Mouse (Mus musculus): ENCODE measurements around the gene Nol3.

Gene Nol3

DNA sequence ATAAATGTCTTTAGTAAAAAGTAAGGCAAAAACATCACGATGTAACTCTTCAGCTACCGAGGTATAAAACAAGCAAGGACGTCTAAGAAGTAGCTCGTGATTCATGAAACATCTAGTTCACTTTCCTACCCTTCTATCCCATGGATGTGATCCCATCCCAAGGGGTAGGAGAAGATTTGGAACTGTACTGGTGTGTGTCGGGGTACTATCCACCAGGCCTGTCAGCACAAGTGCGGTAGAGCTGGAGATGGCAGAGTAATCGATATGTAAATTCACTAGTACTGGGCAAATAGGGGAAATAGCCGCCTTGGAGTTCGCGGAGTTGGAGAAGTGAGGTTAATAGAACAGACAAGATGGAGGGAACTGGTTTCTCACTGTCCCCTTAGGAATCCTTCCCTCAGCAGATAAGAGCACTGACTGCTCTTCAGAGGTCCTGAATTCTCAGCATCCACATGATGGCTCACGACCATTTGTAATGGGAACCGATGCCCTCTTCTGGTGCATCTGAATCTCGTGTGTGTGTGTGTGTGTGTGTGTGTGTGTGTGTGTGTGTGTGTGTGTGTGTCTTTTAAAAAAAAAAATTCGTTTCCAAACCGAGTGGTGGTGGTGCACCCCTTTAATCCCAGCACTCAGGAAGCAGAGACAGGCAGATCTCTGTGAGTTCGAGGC, 12.6 kb upstream of the Nol3 start:
- DNase-seq, result peak; percentile 88

DNA sequence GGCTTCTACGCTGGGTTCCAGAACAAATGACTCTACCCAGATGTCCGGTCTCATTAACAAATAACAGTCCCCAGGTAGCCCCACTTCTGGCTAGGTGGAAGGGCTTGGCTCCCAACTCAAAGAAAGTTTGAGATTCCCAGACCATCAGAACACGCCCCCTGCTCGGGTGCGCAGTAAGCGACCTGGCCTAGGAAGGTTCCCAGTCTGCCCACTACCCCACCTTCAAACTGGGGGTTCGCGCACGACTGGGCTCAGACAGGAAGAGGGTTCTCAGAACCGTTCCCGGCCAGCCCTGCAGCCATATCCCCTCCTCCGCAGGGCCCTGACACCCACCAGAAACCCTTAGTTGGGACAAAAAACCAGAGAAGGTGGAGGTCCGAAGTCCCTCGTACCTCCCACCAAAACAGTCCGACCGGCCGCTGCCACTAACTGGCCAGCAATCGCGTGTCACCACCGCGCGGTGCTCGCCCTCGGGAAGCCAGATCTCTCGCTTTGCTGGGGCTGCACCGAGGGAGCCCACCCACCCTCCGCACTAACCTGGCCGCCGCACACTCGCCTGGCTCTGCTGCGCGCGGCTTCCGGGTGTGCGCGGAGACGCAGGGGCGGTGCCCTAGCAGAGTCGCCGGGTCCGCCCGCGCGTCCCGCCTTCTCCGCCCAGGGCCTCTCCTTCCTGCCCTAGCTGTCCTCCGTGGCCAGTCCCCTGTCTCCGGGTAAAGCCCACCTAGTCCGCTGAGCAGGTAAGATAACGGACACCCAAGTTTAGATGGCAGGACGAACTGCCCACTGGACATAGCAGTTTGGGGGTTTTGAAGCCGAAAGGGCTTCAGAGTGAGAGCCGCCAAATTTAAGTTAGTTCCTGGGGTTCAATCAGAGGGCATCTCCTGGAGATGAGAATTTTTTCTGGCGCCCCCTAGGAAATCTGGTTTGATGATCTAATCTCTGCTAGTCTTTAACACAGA, 11.6 kb upstream of the Nol3 start, which contains the start of the genes Tradd and Fbxl8:
Gene Tradd, minus strand, starts transcription at position 586 of the 959 bp plus-strand sequence.
Gene Fbxl8, plus strand, starts transcription at position 625 of the 959 bp plus-strand sequence.
- DNase-seq, result peak; percentile 99

DNA sequence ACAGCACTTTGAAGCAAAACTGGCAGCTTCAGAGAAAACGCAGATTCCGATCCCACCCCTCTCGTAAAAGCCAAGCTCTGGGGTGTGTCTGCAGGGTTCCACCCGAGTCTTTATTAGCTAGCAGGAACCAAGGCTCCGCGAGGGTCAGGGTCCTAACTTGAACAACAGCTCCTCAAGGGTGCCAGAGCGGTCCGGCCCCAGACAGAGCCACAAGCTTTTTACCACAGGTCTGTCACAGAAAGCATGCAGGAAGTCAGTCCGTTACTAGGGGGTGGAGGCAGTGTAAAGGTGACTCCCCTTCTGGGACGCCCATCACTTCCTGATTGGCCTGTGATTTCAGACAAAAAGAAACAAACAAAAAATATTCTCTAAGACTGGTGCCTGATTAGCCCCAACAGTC, 10.8 kb upstream of the Nol3 start:
- DNase-seq, result peak; percentile 95

DNA sequence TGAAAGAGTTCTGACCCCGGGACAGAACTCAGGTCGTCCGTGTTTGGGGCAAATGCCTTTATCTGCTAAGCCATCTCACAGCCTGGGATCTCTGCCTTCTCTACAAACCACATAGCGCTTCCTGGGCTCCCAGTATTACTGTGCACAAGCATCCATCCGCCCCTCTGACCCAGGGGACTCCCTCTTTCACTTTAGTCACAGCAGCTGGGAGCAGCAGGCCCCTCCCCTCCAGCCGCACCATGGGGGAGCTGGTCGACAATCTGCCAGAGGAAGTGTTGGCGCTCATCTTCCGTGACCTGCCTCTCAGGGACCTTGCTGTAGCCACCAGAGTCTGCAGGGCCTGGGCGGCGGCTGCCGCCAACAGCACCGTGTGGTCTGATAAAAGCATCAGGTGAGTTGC, 9.2 kb upstream of the Nol3 start:
- no peak for DNase-seq

DNA sequence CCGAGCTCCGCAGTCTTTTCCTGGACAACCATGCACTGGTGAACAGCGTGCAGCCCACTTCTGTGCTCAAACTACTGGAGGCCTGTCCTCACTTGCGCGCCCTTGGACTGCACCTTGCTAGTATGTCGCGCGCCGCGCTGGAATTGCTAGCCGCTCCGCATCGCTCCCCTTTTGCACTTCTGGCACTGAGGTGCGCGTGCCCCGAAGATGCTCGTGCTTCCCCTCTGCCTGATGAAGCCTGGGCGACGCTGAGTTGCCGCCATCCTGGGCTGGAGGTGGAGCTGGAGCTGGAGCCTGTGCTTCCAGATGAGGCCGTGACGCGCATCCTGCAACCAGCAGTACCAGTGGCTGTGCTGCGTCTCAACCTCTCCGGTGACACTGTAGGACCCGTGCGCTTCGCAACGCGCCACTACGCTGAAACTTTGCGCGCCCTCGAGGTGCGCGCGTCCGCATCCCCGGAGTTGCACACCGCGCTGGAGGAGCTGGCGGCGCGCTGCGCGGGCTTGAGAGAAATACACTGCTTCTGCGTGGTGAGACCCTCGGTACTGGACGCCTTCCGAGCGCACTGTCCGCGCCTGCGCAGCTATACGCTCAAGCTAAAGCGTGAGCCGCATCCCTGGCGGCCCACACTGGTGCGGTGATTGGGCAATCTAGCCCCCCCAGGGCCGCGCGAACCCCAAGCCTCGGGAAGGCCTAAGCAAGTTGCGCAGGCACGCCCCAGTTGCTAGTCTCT, 7.4 kb upstream of the Nol3 start:
- DNase-seq, result peak; percentile 96

DNA sequence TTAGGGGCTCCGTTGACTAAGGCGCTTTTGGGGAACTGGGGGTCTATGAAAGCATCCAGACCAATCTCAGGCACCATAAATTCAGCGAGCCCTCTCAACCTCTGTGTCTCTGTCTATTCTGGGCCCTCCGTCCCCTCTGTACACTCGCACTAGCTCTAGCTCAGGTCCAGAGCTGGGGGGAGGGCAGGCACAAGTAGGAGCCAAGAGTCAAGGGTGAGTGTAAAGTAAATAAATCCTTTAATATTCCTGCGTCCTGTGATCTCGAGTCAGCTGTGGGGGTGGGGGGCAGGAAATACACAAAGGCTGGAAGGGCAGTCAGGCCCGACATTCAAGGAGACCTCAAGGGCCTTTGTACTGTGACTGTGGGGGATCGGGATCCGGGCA, 6.9 kb upstream of the Nol3 start:
- peak; percentile 89 for DNase-seq

DNA sequence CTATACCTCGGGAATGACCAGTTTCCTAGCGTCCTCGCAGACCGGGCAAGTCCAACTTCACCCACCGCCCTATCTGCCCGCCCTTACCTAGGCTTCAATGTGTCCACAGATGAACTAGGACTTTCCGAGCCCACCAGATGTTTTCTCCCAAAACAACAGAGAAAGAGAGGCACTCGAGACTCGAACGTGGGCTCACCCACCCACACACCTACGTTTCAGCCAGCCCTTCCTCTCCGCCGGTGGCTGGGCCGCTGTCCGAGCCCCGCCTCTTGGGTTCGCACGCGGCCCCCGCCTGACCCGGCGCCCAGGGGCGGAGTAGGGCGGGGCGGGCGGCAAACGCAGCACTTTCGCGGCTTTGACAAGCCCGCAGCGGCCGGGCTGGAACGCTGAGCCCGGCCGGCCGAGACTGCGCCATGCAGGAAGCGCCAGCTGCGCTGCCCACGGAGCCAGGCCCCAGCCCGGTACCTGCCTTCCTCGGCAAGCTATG, 6.4 kb upstream of the Nol3 start, which contains the start of gene Hsf4:
Gene Hsf4, plus strand, starts transcription at position 341 of the 487 bp plus-strand sequence.
- DNase-seq, result peak; percentile 98

DNA sequence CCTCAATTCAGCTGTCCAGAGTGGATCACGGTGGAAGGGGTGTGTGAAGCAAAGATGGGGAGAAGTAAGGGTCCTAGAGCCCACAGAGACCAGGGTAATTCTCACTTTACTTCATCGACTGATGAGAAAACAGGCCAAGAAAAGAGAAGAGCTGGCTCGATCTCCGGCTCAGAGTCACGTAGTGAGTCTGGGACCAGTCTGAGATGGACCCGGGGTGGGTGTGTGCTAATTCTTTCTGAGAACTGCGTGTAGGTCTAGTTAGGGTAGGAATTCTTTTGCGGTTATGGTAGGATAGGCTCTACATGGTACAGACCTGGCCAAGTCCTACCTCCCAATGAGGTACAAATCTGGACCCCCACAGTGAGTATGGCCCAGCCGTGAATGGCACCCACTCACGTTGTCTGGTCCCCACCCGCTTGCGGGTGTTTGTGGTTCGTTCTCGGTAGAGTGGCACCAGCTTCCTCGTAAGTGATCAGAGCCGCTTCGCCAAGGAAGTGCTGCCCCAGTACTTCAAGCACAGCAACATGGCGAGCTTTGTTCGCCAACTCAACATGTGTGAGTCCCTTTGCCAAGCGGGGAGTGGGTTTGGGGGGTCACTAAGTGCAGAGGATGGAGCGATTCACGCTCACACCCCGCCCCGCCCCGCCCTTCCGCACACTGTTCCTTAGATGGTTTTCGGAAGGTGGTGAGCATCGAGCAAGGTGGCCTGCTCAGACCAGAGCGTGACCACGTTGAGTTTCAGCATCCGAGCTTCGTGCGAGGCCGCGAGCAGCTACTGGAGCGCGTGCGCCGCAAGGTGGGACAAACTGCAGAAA, 5.6 kb upstream of the Nol3 start:
- DNase-seq, result peak; percentile 90

DNA sequence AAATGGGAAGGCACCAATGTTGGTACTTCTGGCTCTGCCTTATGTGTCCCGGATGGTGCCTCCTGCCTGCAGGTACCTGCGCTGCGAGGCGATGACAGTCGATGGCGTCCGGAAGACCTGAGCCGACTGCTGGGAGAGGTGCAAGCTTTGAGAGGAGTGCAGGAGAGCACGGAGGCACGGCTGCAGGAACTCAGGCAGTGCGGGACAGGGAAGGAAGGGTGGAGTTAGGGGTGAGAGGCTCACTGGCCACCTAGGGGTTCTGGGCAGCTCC, 5.1 kb upstream of the Nol3 start:
- no peak for DNase-seq

DNA sequence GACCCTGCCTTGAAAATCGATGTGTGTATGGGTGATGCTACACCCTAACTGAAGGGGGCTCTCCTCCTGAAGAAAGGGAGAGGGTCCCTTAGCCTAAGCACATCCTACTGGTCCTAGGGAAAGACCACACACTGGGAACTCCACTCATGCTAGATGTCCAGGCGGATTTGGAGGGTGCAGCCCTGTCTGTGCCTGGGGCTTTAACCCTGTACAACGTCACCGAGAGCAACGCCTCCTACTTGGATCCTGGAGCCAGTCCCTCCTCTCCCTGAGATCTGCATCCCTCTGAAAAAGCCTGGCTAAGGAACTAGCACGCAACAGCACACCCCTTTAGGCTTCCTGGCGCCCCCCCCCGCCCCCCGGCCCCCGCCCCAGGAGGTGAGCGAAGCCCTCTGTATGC, 553 bp upstream of the Nol3 start:
- peak; percentile 92 for DNase-seq

DNA sequence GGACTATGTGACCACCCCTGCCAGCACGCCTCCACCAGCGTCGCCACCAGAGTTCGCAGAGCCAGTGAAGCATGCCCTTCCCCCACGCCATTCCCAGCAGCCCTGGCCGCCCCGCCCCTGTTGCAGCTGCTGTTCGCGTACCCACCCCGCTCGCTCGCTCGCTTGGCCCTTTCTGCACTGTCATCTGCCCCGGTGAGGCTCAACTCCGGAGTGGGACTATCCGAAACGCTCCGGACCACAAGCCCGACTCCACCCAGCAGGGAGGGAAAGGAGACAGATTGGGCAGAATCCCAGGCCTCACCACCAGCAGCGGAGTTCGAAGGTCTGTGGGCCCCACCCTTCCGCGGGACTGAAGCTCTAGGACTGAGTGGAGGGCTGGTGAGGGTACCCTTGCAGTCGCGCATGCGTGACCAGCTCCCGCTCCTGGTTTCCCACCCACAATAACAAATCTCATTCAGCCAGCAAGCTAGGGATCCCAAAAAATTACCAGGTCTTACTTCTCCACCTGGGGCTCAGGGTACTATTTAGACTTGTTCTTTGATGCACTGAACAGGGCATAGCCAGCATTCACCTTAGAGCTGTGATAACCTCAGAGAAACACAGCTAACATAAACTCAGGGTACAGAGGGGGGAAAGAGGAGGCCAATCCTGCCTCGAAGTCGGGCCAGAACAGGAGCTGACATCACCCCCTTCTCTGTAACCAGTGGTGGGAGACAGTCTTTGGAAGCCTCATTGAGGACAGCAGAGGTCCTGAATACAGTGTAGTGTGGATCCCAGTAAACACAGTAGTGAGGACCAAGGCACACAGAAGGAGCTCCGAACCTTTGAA, 566 bp downstream of the Nol3 start:
- DNase-seq, result peak; percentile 97

DNA sequence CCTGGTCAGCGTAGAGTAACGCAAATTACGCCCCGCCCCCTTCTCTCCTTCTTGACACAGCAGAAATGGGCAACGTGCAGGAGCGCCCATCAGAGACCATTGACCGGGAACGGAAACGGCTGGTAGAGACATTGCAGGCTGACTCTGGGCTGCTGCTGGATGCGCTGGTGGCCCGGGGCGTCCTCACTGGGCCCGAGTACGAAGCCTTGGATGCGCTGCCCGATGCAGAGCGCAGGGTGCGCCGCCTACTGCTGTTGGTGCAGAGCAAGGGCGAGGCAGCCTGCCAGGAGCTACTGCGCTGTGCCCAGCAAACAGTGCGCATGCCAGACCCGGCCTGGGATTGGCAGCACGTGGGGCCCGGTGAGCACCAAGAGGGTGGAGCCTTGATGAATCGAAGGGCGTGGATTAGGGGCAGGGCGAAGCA, 3.0 kb downstream of the Nol3 start:
- DNase-seq, result peak; percentile 98

DNA sequence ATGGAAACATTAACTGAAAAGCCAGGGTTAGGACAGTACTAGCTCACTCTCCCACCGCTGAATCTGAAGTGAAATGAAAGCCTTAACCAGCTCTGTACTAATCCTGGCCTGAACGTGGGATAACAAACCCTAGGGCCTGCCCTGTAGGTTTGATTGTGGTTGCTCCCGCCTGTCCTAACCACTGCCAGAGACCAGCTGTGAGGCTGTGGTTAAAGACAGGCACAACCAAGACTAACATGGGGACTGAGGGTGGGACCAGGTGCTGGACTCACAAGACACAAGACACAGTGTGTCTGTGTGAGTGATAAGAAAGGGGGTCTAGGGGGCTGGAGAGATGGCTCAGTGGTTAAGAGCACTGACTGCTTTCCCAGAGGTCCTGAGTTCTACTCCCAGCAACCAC, 4.6 kb downstream of the Nol3 start:
- DNase-seq, result no peak

DNA sequence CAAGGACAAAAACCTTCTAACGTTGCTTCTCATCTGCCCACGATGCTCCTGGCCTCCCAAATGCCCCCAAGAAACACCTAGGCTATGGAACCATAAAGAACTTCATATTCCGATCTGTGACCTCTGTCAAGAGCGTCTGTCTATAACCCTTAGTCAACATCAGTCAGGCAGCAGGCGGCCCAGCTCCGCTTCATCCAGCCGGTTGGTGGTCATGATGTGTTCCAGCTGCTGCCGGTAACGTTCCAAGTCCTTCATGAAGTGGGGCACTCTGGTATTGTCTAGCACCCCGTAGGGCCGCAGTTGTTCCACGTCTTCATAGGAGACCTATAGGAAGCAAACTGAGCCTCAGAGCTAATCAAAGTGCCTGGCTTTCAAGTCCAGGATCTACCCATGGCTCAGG, 5.9 kb downstream of the Nol3 start:
- no peak for DNase-seq

DNA sequence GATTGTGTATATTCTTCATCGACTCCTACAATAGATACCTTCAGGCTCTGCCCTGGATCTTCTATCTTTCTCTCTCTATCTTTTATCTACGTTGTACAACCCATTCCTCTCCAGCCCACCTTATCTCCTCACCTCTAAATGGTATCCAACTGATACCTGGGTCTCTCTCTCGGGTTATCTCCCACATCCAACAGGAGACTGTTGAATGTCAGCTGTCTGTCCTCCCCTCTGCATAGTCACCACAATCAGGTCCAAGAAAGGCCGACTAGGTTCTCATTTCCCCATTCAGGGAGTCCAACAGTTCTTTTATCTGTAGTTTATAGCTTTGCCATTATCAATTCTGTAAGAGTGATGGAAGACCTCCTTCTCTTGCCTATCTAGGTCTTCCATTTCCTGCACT, 6.3 kb downstream of the Nol3 start:
- no peak for DNase-seq

DNA sequence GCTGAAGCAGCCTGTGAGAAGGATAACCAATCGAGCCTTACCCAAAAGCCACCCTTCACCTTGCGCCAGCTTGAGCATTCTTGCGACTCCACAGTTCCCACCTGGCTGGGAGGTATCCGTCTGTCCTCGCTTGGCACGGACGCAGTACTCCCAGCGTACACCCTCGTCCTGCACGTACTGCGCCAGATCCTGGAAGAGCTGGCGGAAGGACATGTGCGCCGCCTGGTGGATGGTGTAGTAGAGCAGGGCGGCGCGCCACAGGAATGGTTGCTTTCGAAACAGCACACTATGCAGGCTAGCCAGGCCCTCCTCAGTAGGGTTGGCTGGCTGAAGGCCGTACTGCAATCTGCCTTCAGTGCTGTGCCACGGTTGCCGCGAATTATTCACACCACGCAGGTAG, 7.1 kb downstream of the Nol3 start:
- peak; percentile 94 for DNase-seq

DNA sequence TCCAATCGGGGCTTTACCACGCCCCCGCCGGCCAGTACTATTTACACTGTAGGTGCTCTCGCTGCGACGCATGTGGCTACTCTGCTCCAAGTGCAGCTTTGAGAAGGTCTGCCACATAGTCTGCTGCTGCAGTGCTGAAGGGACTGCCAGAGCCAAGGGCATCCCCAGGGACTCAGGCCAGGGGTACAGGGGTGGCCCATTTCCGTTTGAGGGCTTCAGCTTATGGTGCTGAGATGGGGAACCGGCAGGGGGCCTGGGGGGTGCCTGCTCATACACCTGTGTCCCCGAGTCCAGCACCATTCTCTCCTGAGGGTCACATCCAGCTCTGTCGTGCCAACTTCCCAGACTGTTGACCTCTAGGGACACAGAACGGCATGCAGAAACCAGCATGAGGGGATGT, 9.6 kb downstream of the Nol3 start:
- DNase-seq, result peak; percentile 92

DNA sequence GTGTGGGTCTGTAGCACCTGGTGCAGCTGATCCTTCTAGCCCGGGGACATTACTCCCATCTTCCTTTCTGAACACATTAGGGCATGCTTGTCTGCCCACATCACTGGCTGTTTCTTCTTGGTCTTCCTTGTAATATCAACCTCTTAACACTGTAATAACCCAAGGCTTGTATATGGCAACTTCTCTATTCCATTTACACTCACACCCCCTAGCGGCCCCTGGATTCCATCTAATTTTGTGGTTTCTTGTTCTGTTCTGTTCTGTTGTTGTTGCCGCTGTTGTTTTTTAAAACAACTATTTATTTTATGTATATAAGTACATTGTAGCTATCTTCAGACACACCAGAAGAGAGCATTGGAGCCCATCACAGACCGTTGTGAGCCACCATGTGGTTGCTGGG, 11.0 kb downstream of the Nol3 start:
- DNase-seq, result no peak

DNA sequence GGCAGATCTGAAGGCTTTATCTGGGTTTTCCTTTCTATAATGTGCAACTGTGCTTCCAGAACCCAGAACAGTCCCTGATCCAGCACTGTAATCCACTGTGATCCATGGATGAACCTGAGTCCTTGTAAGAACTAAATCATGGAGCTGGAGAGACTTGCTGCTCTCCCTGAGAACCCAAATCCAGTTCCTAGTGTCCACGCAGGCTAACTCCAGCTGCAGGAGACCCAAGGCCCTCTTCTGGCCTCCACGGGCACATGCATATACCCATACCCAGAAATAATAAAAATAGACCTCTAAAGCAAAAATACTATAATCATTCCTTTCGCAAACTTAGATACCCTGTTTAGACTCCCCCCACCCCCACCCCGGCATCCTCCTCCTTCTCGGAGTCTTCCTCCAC, 12.3 kb downstream of the Nol3 start:
- no peak for DNase-seq

DNA sequence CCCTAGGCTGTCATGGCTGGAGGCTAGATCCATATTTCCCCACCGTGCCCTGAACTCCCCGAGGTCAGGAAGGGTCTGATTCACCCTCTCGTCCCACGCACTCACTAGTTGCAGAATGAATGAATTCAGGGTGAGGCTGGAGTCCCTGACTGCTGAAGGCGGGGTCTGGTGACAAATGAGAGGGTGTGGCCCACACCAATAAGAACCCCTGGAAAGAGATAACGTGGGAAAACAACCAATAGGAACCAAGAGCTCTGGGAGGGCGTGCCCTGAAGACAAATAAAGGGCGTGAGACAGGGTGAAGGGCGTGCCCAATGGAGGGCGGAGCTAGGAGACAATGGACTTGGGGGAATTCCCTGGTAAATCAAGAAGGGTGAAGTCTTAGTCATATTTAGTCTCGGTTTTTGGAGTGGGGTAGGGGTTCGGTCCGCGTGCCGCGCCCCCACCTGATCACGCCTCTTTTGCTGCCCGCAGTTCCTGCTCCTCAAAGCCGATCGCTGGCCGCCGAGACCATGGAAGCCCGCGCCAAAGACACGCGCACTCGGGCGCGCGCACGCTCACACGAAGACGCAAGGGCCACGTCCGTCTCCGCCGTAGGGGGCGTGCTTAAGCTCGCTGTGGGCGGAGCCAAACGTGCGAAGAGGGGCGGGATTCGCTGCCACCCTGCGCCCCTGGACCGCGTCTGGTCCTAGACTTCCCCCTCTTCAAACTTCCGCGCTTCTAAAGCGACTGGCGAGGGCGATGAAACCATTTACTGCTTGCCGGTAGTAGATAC, 13.2 kb downstream of the Nol3 start:
- peak; percentile 99 for DNase-seq
